Mouse (Mus musculus) forebrain, embryonic 10.5 days (tissue): Measurements from ENCODE around the gene Apoc1. TPM values are rescaled to one million over a fixed set of nuclear protein-coding genes. Genes with fewer than 3 reads are reported as not detected.
"Not testable (repeated sequence)": the region's sequence is repeated elsewhere in the genome, so short reads cannot be mapped to it uniquely, and the experiment has no call there.

Source experiments
- DNase-seq: peaks from one replicate; pipeline ENCODE4 v3.0.0-alpha.2; 2017; ENCODE audit warnings: low spot score; ENCODE audit errors: extremely low spot score
- H3K27ac ChIP-seq: fragments of 300-500 bp; sonication (generic); 2 replicates; pipeline ENCODE4 v1.5.1; 2016; ENCODE audit warnings: mild to moderate bottlenecking
- H3K27me3 ChIP-seq: fragments of 300-500 bp; sonication (generic); 2 replicates; pipeline ENCODE4 v1.6.1; 2016; ENCODE audit warnings: mild to moderate bottlenecking; ENCODE audit not compliant: poor library complexity, severe bottlenecking
- H3K36me3 ChIP-seq: fragments of 300-500 bp; sonication (generic); replicated peaks from 2 replicates; pipeline ENCODE4 v1.6.1; 2016; ENCODE audit warnings: mild to moderate bottlenecking, moderate library complexity
- H3K4me1 ChIP-seq: fragments of 300-500 bp; sonication (generic); 2 replicates; pipeline ENCODE4 v1.6.1; 2016
- H3K4me3 ChIP-seq: fragments of 300-500 bp; sonication (generic); 2 replicates; pipeline ENCODE4 v1.5.1; 2016; ENCODE audit warnings: mild to moderate bottlenecking, moderate library complexity
- H3K9me3 ChIP-seq: fragments of 300-500 bp; sonication (generic); 2 replicates; pipeline ENCODE4 v1.6.1; 2016; ENCODE audit warnings: mild to moderate bottlenecking, moderate library complexity
- WGBS: fragments of 180-500 bp; shearing (Covaris S2); methylation state at CpG from one replicate; pipeline ENCODE4 v1.1.7; 2016; 5-methylcytosine and 5-hydroxymethylcytosine counted together
- polyA plus RNA-seq: library from polyadenylated mRNA; unstranded; fragments of >200 nt; fragmentation: Nextera tagmentation; extraction: Ambion mirVana; gene quantifications from 2 replicates; pipeline ENCODE4 v1.2.1, GENCODE M21; 2016

Gene Apoc1
- polyA plus RNA-seq, 1 experiment from 2014 or later: 2.3 TPM

DNA sequence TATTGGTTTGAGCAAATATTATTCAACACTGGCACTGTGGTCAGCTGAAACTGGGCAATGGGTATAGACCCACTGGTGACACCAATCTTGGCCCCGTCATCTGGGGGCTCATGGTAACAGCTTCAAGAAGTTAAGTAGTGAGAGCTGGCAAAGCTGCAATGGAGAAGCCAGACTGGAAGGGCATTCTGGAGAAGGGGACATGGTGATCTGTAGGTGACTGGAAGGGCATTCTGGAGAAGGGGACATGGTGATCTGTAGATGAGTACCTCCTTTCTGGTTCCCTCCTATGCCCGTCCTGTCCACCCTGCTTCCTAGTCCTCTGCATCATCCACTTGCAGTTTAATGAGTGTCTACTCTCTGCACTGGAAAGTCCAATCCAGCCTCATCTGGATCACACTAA, 3.8 kb downstream of the Apoc1 start:
- no peak for DNase-seq
- no peak overlapping the region for H3K27ac ChIP-seq
- no peaks in the 10 kb centered on the region for H3K27me3 ChIP-seq
- H3K4me3 ChIP-seq: no peak overlapping the region
- WGBS: 96% methylated on average over 2 of the region's 2 CpGs
- no peaks in the 10 kb centered on the region for H3K36me3 ChIP-seq
- H3K4me1 ChIP-seq: peaks cover 27% of the 10 kb centered on the region
- no peaks in the 10 kb centered on the region; the same call in 1 of the 2 replicates for H3K9me3 ChIP-seq

DNA sequence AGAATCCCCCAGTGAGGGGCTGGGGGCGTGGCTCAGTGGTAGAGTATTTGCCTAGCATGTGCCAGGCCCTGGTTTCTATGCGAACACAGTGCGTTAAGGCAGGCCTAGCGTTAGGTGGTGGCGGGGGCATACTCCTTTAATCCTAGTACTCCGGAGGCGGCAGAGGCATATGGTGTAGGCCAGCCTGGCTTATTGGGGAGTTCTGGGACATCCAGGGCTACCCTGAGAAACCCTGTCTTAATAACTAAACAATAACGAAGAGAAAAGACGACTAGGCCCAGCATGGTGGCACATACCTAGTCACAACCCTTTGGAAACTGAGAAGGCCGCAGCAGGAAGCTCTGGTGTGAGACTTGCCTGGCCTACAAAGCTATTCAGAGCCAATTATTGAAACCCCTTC, 4.4 kb downstream of the Apoc1 start:
- Histone ChIP-seq H3K9me3 (no peaks in the 10 kb centered on the region; the same call in 1 of the 2 replicates), H3K36me3 (no peaks in the 10 kb centered on the region), H3K4me1 (peaks cover 22% of the 10 kb centered on the region), H3K27me3 (no peaks in the 10 kb centered on the region), H3K27ac (no peak overlapping the region), H3K4me3 (no peak overlapping the region)
- 89% methylated on average over 10 of the region's 10 CpGs for WGBS
- DNase-seq: no peak

DNA sequence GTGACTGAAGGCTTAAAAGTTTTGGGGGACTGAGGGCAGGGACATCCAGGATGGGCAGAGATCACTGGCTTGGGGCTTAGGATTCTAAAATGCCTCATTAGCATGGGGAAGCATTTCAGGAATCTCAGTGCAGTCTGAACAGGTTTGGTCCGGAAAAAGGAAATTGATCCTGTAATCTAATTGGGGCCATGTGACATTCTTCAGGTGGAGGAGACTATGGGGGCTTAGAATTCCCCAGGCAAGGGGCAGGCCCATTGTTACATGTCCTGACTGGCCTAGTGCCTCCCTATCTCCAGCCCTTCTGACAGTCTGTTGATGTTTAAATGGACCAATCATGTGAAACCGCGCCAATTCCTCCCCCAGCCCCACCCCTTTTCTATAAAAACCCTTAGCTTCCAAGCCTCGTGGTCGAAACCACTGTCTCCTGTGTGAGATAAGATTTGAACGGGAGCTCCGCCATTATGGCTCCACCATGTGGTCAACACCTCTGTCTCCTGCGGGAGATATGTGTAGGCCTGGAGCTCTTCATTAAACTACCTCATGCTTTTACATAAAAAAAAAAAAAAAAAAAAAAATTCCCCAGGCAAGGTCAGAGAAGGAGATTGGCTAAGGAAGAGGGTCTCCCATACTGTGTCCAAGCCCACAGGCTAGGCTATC, 5.4 kb downstream of the Apoc1 start:
- Histone ChIP-seq H3K4me1 (peaks cover 11% of the 10 kb centered on the region), H3K27ac (peak overlapping the region; percentile 56; the same call in 1 of the 2 replicates)
- H3K9me3 ChIP-seq, DNase-seq, H3K36me3 ChIP-seq, H3K4me3 ChIP-seq, H3K27me3 ChIP-seq: not testable (repeated sequence)
- 71% methylated on average over 8 of the region's 8 CpGs for WGBS

DNA sequence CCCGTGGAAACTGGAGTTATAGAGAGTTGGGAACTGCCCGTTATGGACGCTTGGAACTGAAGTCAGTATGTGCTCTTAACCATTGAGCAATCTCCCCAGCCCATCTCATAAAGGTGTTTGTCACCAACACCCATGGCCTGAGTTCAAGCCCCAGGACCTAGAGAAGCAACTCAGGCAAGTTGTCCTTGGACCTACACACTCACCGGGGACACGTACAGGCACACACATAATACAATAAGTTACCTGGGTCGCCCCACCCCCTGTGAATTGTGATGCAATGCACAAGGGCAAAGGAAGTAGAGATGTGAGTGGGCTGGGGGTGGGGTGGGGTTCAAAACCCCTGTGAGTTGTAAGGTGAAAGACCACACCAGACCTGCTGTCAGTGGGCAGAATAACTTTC, 5.9 kb downstream of the Apoc1 start:
- no peak for DNase-seq
- 86% methylated on average over 6 of the region's 6 CpGs for WGBS
- peak overlapping the region; percentile 56; the same call in 1 of the 2 replicates for H3K27ac ChIP-seq
- H3K36me3 ChIP-seq: no peaks in the 10 kb centered on the region
- no peaks in the 10 kb centered on the region; the same call in 1 of the 2 replicates for H3K9me3 ChIP-seq
- H3K4me3 ChIP-seq: no peak overlapping the region
- H3K27me3 ChIP-seq: no peaks in the 10 kb centered on the region
- H3K4me1 ChIP-seq: peaks cover 6% of the 10 kb centered on the region; the same call in 1 of the 2 replicates

DNA sequence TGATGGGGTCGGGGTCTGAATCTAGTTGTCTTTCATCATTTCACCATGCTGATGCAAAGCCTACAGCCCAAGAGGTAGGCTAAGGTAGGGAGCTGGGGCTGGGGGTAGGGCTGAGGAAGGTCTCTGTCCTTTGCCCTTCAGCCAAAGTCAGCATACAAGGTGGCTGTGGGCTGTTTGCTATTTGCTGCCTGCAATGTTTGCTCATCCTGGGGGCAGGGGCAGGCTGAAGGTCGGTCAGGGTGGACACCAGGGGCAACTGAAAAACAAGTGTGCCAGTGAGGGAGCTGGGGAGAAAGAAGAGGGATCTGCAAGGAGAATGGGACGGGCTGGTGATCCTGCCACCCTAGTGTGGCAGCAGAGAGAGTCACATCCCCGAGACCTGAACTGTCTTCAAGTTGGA, 7.1 kb downstream of the Apoc1 start:
- Histone ChIP-seq H3K4me1 (peaks cover 6% of the 10 kb centered on the region; the same call in 1 of the 2 replicates), H3K27ac (no peak overlapping the region), H3K4me3 (no peak overlapping the region), H3K36me3 (no peaks in the 10 kb centered on the region), H3K27me3 (no peaks in the 10 kb centered on the region), H3K9me3 (no peaks in the 10 kb centered on the region; the same call in 1 of the 2 replicates)
- DNase-seq: no peak
- 70% methylated on average over 4 of the region's 4 CpGs for WGBS

DNA sequence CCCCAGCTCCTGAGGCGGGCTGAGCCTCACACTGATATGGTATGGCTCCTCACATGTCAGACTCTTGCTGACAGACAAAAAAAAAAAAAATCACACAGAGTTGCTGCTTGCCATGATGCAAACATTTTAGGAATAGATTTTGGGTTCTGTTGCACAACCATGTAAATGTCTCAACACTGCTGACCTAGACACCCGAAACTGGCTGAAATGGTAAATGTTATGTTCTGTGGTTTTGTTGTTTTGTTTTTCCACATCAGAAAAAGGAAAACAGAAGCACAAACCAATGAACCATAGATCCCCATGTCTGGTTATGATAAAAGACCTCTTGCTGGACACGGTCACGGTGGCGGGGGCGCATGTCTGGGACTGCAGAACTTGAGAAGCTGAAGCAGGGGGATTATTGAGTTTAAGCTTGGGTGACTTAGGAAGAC, 8.7 kb downstream of the Apoc1 start:
- no peak overlapping the region for H3K27ac ChIP-seq
- no peak overlapping the region for H3K4me3 ChIP-seq
- H3K36me3 ChIP-seq: no peaks in the 10 kb centered on the region
- H3K27me3 ChIP-seq: no peaks in the 10 kb centered on the region
- H3K4me1 ChIP-seq: peaks cover 6% of the 10 kb centered on the region; the same call in 1 of the 2 replicates
- DNase-seq: no peak
- WGBS: 91% methylated on average over 6 of the region's 6 CpGs
- H3K9me3 ChIP-seq: no peaks in the 10 kb centered on the region

DNA sequence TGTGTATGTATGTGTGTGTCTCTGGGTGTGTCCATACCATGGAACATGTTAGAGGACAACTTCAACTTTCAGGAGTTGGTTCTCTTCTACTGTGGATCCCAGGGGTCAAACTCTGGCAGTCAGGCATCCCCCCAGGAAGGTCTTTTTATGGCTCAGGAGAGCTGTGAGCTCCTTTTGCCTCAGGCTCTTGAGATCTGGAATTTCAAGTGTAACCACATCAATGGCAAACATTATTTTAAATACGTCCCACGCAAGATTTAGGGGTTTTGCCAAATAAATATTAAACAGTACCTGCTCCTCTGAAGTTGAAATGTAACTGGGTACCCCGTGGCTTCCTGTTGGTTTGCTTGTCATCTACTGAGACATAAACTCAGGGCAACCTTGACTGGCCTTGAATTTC, 9.5 kb downstream of the Apoc1 start:
- WGBS: 80% methylated on average over 3 of the region's 3 CpGs
- H3K4me1 ChIP-seq: peaks cover 6% of the 10 kb centered on the region; the same call in 1 of the 2 replicates
- no peak overlapping the region for H3K4me3 ChIP-seq
- no peaks in the 10 kb centered on the region for H3K36me3 ChIP-seq
- no peak for DNase-seq
- no peaks in the 10 kb centered on the region for H3K9me3 ChIP-seq
- no peaks in the 10 kb centered on the region for H3K27me3 ChIP-seq
- no peak overlapping the region for H3K27ac ChIP-seq

DNA sequence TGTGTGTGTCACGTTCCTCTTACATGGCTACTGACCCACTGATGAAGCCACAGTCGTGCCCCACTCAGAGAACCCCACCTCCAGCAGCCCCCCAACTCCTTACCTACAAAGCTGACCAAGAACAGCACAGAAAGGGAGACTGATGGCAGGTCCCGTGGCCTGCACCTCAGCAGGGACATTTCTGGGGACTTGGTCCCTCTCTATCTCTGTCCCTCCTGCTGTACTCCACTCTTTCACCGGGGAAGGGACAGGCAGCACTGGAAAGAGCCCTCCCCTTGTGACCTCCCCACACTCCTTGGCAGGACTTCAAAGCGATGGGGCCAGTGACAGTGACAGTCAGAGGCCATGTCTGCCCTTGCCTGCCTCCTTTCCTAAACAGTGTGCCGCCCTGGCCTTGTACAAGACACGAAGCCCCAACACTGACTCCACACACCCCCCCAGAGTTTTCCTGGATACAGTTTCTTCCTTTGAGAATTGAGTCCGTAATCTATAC, 11.2 kb downstream of the Apoc1 start, which contains the start of the genes Gm44805 and Apoc4:
Gene Gm44805, minus strand, starts transcription at position 222 of the 493 bp plus-strand sequence.
Gene Apoc4, minus strand, starts transcription at position 278 of the 493 bp plus-strand sequence.
- Histone ChIP-seq H3K9me3 (no peaks in the 10 kb centered on the region), H3K36me3 (no peaks in the 10 kb centered on the region), H3K4me1 (no peaks in the 10 kb centered on the region), H3K4me3 (no peak within 1 kb of the TSS), H3K27ac (no peak within 1 kb of the TSS), H3K27me3 (no peaks in the 10 kb centered on the region)
- DNase-seq: no peak
- WGBS: 71% methylated on average over 8 of the region's 8 CpGs

DNA sequence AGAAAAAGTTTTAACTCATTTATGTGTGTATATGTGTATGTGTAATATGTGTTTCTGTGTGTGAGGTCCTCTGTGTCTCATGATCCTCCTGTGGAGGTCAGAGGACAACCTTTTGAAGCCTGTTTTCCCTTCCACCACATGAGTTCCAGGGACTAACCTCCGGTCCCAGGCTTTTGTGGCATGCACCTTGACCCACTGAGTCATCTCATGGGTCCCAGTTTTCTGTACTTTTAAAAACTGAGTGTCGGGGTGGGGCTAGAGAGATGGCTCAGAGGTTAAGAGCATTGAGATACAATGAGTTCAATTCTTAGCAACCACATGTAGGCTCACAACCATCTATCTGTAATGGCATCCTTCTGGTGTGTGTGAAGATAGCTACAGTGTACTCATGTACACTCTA, 11.8 kb downstream of the Apoc1 start:
- no peak overlapping the region for H3K4me3 ChIP-seq
- no peak for DNase-seq
- H3K27ac ChIP-seq: no peak overlapping the region
- H3K4me1 ChIP-seq: no peaks in the 10 kb centered on the region
- no peaks in the 10 kb centered on the region for H3K9me3 ChIP-seq
- no peaks in the 10 kb centered on the region for H3K36me3 ChIP-seq
- H3K27me3 ChIP-seq: no peaks in the 10 kb centered on the region
- WGBS: 82% methylated on average over 2 of the region's 2 CpGs

DNA sequence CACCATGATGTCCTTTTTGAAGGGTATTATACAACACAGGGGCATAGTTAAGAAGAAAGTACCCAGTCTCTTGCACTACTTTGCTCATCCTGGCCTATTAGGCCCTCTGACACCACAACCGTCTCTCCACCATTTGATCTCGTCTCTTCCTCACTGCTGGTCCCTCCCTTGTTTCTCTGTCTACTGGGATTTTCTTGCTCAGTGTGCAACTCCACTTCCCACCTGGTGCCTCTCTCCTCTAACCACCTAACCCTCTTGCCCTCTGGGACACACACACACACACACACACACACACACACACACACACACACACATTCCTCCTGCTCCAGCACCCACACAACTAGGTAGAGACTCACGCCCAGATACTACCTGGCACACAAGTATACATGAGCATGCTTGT, 13.6 kb downstream of the Apoc1 start:
- DNase-seq: no peak
- no peaks in the 10 kb centered on the region for H3K36me3 ChIP-seq
- H3K9me3 ChIP-seq: no peaks in the 10 kb centered on the region
- H3K27ac ChIP-seq: no peak overlapping the region
- H3K4me1 ChIP-seq: no peaks in the 10 kb centered on the region
- WGBS: 90% methylated on average over 3 of the region's 3 CpGs
- no peaks in the 10 kb centered on the region for H3K27me3 ChIP-seq
- no peak overlapping the region for H3K4me3 ChIP-seq

DNA sequence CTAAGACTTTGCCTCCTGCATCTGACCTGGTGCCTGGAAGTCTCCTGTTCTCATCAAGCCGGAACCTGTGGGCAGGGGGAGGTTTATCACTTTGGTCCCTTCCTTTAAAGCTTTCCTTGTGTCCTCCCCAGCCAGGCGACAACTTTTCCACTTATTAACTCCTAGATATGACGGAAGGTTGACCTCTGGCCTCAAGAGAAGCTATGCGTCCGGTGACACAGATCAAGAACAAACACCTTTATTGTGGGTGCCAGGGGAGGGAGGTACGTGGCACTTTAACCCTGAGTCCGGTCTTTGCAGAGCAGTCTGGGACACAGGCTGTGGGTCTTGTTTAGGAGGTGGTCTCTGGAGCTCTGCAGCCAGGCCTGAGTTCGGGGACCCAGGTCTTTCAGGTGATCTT, 14.6 kb downstream of the Apoc1 start, which contains the start of gene Apoc2:
Gene Apoc2, minus strand, starts transcription at position 70 of the 400 bp plus-strand sequence.
- Histone ChIP-seq H3K4me1 (no peaks in the 10 kb centered on the region), H3K4me3 (no peak within 1 kb of the TSS), H3K27ac (no peak within 1 kb of the TSS), H3K36me3 (no peaks in the 10 kb centered on the region), H3K9me3 (no peaks in the 10 kb centered on the region), H3K27me3 (no peaks in the 10 kb centered on the region)
- 84% methylated on average over 8 of the region's 8 CpGs for WGBS
- DNase-seq: no peak

DNA sequence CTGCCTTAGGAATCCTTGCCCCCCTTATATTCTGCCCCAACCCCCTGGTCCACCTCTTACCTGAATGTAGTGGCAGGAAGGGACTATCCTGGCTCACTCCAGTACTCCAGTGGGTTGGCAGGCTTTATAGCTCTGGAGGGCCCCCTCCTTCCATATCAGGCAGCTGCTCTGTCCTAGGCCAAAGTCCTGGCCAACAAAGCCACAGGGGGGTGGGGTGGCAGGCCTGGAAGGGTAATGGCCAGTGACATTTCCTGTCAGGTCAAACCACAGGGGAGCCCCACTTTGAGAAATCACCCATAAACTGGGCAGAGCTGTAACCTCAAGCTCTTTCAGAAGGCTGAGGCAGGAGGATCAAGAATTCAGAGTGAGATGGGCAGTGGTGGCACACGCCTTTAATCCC, 15.8 kb downstream of the Apoc1 start:
- H3K27me3 ChIP-seq: no peaks in the 10 kb centered on the region
- DNase-seq: no peak
- no peaks in the 10 kb centered on the region for H3K36me3 ChIP-seq
- WGBS: 79% methylated on average over 1 of the region's 1 CpGs
- H3K9me3 ChIP-seq: no peaks in the 10 kb centered on the region
- H3K27ac ChIP-seq: no peak overlapping the region
- no peak overlapping the region for H3K4me3 ChIP-seq
- no peaks in the 10 kb centered on the region for H3K4me1 ChIP-seq

DNA sequence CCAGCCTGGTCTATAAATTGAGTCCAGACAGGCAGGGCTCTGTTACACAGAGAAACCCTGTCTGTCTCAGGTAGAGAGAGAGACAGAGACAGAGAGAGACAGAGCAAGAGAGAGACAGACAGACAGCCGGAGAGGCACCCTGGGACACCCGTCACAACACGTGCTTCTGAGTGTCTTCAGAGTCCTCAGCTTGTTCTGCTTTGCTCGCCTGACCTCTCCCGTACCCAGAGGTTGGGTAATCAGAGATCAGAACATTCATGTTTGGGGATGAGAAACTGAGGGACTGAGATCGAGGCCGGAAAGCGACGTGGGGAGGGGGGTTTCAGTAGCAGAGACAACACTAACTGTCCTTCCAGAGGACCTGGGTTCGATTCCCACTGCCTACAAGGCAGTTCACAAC, 16.6 kb downstream of the Apoc1 start:
- H3K4me1 ChIP-seq: no peaks in the 10 kb centered on the region
- 84% methylated on average over 10 of the region's 10 CpGs for WGBS
- DNase-seq: no peak
- H3K27ac ChIP-seq: no peak overlapping the region
- no peaks in the 10 kb centered on the region for H3K9me3 ChIP-seq
- H3K4me3 ChIP-seq: no peak overlapping the region
- no peaks in the 10 kb centered on the region for H3K27me3 ChIP-seq
- H3K36me3 ChIP-seq: no peaks in the 10 kb centered on the region
